Mouse (Mus musculus): Measurements from ENCODE around the gene Pi4ka.

Gene Pi4ka

GRCm38 (mm10) chr16:17405736-17406443 lies at the start of gene Pi4ka, which contains the start of gene Snap29:
TSS of gene Pi4ka (minus strand) at chr16:17406314.
TSS of gene Snap29 (plus strand) at chr16:17405986.
- ATAC-seq (ENCODE audit: insufficient number of reproducible peaks, low FRiP score, low TSS enrichment), result peak; percentile 90

GRCm38 (mm10) chr16:17452373-17452715 lies 46.2 kb upstream of the Pi4ka start:
- peak; percentile 2; the same call in 1 of the 2 replicates for ATAC-seq (ENCODE audit: insufficient number of reproducible peaks, low FRiP score, low TSS enrichment)

GRCm38 (mm10) chr16:17451541-17452372 lies 45.6 kb upstream of the Pi4ka start, which contains the start of gene Crkl:
TSS of gene Crkl (plus strand) at chr16:17451987.
- ATAC-seq (ENCODE audit: insufficient number of reproducible peaks, low FRiP score, low TSS enrichment), result peak; percentile 91

- ATAC-seq (ENCODE audit: insufficient number of reproducible peaks, low FRiP score, low TSS enrichment), result no peak
Measured at GRCm38 (mm10) chr16:17432576-17432975, 26.5 kb upstream of the Pi4ka start.

GRCm38 (mm10) chr16:17423021-17423420 lies 16.9 kb upstream of the Pi4ka start:
- no peak for ATAC-seq (ENCODE audit: insufficient number of reproducible peaks, low FRiP score, low TSS enrichment)

GRCm38 (mm10) chr16:17410209-17410608 lies 4.1 kb upstream of the Pi4ka start:
- ATAC-seq (ENCODE audit: insufficient number of reproducible peaks, low FRiP score, low TSS enrichment), result no peak

GRCm38 (mm10) chr16:17409046-17409445 lies 2.9 kb upstream of the Pi4ka start:
- ATAC-seq (ENCODE audit: insufficient number of reproducible peaks, low FRiP score, low TSS enrichment), result no peak

- no peak for ATAC-seq (ENCODE audit: insufficient number of reproducible peaks, low FRiP score, low TSS enrichment)
Measured at GRCm38 (mm10) chr16:17406512-17407231, 558 bp upstream of the Pi4ka start.

GRCm38 (mm10) chr16:17405271-17405696 lies 830 bp downstream of the Pi4ka start:
- ATAC-seq (ENCODE audit: insufficient number of reproducible peaks, low FRiP score, low TSS enrichment), result peak; percentile 72

GRCm38 (mm10) chr16:17402855-17403254 lies 3.3 kb downstream of the Pi4ka start:
- no peak for ATAC-seq (ENCODE audit: insufficient number of reproducible peaks, low FRiP score, low TSS enrichment)

- ATAC-seq (ENCODE audit: insufficient number of reproducible peaks, low FRiP score, low TSS enrichment), result no peak
Measured at GRCm38 (mm10) chr16:17392784-17393183, 13.3 kb downstream of the Pi4ka start.

GRCm38 (mm10) chr16:17383594-17384326 lies 22.4 kb downstream of the Pi4ka start:
- no peak for ATAC-seq (ENCODE audit: insufficient number of reproducible peaks, low FRiP score, low TSS enrichment)

- ATAC-seq (ENCODE audit: insufficient number of reproducible peaks, low FRiP score, low TSS enrichment), result no peak
Measured at GRCm38 (mm10) chr16:17382306-17382705, 23.8 kb downstream of the Pi4ka start.

GRCm38 (mm10) chr16:17358787-17359186 lies 47.3 kb downstream of the Pi4ka start:
- no peak for ATAC-seq (ENCODE audit: insufficient number of reproducible peaks, low FRiP score, low TSS enrichment)

GRCm38 (mm10) chr16:17356031-17356430 lies 50.1 kb downstream of the Pi4ka start:
- ATAC-seq (ENCODE audit: insufficient number of reproducible peaks, low FRiP score, low TSS enrichment), result no peak

- ATAC-seq (ENCODE audit: insufficient number of reproducible peaks, low FRiP score, low TSS enrichment), result no peak
Measured at GRCm38 (mm10) chr16:17346766-17347165, 59.3 kb downstream of the Pi4ka start.

- ATAC-seq (ENCODE audit: insufficient number of reproducible peaks, low FRiP score, low TSS enrichment), result no peak
Measured at GRCm38 (mm10) chr16:17345813-17346155, 60.3 kb downstream of the Pi4ka start.

GRCm38 (mm10) chr16:17345141-17345812 lies 60.8 kb downstream of the Pi4ka start:
- no peak for ATAC-seq (ENCODE audit: insufficient number of reproducible peaks, low FRiP score, low TSS enrichment)

GRCm38 (mm10) chr16:17341847-17342246 lies 64.3 kb downstream of the Pi4ka start:
- no peak for ATAC-seq (ENCODE audit: insufficient number of reproducible peaks, low FRiP score, low TSS enrichment)

- no peak for ATAC-seq (ENCODE audit: insufficient number of reproducible peaks, low FRiP score, low TSS enrichment)
Measured at GRCm38 (mm10) chr16:17340705-17341104, 65.4 kb downstream of the Pi4ka start.
